Mouse (Mus musculus) thymus, adult 2 months (tissue): ENCODE results near the gene Haus2.

Source experiments
- CTCF ChIP-seq: fragments of 200-500 bp; IDR thresholded peaks from 2 replicates; pipeline ENCODE4 v1.5.1; 2012; ENCODE audit warnings: mild to moderate bottlenecking, control low read depth, low read length, moderate library complexity, borderline replicate concordance; ENCODE audit not compliant: control insufficient read depth, poor library complexity, insufficient read depth; ENCODE audit errors: extremely low read depth
- POLR2A ChIP-seq: fragments of 200-500 bp; IDR thresholded peaks from 2 replicates; pipeline ENCODE4 v1.6.1; 2012; ENCODE audit warnings: mild to moderate bottlenecking, low read length, control low read depth, moderate library complexity; ENCODE audit not compliant: control insufficient read depth, poor library complexity, insufficient read depth; ENCODE audit errors: extremely low read depth

GRCm38 (mm10) chr2:120589759-120590158, 19.4 kb upstream of the Haus2 start:
- no peak for TF ChIP-seq CTCF
- no peak for TF ChIP-seq POLR2A
